Mouse (Mus musculus) gastrocnemius, postnatal 10 days (tissue): ENCODE results near the gene Got1. TPM values are rescaled to one million over a fixed set of nuclear protein-coding genes. Genes with fewer than 3 reads are reported as not detected.

Experiments
- DNase-seq: peaks from one replicate; pipeline ENCODE4 v3.0.0; 2021; ENCODE audit warnings: mixed read lengths
- total RNA-seq, 2 experiments: library from RNA; stranded (reverse); gene quantifications; 2 replicates each; pipeline ENCODE4 v1.2.3; 2021

Got1 gene
- total RNA-seq, 2 experiments from 2014 or later = 152 to 177 TPM

- no peak for DNase-seq
These were observed 43.9 kb downstream of the Got1 start for GRCm38 (mm10) chr19:43480512-43480911.

- DNase-seq = no peak
These were observed 45.0 kb downstream of the Got1 start for GRCm38 (mm10) chr19:43479431-43479830.

GRCm38 (mm10) chr19:43478891-43479290 is 45.5 kb downstream of the Got1 start:
- DNase-seq = peak; percentile 62

DNA sequence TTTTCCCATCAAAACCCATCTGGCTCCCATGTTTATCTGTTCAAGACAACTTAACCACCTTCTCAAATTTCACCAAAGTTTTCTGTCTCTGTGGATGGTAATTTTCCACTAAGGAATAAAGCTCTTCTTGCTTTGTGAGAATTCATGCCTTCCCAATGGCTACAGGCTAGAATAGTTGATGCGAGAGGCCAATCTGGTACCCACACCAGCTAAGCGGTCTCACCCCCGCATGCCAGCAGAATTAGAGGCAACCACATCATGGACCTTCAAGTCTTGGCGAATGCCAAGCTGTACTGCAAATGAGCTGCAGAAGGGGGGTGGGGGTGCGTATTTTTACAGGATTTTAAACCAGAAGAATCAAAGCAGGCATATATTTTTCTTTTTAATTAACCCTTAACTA is 47.0 kb downstream of the Got1 start:
- no peak for DNase-seq

- no peak for DNase-seq
These were observed 48.3 kb downstream of the Got1 start for GRCm38 (mm10) chr19:43476063-43476462.

DNA sequence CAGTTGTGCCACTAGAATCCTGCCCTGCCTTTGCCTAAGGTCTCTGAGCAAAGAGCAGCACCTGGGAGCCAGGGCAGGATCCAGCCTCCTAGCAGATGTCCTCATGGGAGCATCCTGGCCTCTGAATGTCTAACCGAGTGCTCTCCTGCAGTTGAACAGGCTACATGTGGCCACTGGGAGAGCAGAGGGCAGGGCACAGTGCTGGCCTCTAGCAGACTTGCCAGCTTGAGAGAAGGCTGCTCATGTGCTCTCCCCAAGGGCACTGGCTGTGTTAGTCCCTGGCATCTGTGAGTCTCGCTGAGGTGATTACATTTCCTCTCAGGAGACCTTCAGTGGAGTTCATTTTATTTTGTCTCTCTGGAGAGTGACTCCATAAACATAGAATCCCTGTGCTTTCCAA is 48.8 kb downstream of the Got1 start:
- DNase-seq = no peak

DNA sequence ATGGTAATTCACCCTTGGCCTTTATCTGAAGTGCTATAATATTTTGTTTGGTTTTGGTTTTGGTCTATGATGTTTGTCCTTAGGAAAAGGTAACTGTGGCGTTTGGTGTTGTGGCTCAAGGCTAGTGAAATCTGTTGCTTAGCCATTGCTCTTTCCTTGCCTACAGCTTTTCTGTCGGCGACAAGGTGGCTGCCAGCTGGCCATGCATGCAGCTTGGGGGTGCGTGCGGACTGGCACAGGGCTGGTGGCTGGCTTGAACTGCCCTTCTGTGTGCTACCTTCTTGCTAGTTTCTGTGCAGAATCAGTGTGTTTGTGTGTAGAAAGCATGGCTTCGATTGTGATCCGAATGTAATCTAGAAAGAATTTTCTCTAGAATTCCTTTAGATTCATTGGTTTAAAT is 51.6 kb downstream of the Got1 start:
- DNase-seq = no peak

GRCm38 (mm10) chr19:43472331-43472730 is 52.1 kb downstream of the Got1 start:
- no peak for DNase-seq

GRCm38 (mm10) chr19:43469333-43469732 is 55.1 kb downstream of the Got1 start:
- no peak for DNase-seq

DNA sequence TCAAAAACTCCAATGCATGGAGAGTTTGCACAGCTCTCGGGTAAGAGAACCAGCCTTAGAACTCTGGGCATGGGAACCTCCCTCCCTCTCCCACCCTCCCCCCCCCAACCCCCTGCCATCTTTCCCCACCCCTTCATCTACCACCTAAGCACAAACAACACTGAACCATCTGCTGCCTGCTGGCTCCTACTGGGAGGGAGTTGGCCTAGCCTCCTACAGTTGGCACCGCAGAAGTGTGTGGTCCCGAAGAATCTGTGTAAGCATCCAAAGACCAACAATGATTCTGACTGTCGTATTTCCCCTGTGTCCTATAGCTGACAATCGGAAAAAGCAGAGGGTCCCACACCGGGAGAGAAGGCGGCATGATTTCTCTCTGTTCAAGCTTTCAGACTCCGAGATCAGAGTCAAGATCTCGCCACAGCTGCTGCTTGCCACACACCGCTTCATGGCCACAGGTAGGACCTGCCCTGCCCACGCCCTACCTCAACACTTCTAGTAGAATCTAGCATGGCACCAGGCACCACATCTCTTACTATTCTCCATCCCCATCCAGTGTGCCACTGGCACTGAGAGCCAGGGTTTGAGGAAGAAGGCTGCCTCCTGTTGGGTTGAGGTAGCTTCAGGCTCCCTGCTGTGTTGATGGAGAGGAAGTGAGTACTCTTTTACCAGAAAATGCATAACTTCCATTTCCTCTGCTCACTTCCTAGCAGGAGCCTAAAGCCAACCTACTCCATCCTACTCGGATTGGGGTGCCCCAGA is 56.3 kb downstream of the Got1 start:
- DNase-seq = no peak

GRCm38 (mm10) chr19:43465601-43466255 is 58.7 kb downstream of the Got1 start:
- no peak for DNase-seq

- DNase-seq = no peak
These were observed 59.3 kb downstream of the Got1 start for GRCm38 (mm10) chr19:43465076-43465475.

DNA sequence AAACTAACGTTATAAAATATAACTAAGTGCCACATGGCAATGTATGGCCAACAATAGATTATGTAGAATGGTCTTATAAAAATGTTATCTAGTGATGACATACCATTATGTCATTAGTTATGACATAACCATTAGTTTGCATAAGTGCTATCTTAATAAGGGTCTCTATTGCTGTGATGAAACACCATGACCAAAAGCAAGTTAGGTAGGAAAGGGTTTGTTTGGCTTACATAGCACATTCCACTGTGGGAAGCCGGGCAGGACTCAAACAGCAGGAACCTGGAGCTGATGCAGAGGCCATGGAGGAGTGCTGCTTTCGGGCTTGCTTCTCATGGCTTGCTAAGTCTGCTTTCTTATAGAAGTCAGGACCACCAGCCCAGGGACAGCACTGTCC is 60.1 kb downstream of the Got1 start:
- no peak for DNase-seq

DNA sequence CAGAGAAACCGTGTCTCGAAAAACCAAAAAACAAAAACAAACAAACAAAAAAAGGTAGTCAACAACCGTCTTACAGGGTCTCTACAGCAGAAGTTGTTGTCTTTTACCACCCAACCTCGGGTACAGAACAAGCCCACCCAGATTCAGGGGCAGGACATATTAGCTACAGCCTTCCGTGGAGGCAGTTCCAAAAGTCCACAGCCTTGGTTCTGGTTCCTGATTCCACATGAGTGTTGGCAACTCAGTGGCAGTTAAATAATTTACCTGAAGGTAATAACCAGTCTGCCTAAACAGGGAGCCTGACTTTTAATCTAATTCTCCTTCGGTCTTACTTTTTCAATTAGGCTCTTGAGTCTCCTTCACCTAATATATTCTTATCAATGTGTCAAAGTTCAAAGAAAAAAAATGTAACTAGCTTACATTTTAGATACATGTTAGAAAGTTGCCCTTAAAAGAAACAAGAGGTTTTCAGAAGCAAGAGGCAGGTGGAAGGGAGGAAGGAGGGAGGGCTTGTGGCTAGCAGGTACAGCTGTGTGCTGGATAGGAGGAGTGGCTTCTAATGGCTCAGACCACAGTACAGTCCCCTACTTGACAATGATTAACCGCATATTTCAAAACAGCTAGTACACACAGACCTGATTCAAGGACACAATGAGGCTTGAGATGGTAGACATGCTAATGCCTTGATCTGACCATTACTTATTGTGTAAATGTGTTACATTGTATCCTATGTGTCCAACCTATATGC is 60.7 kb downstream of the Got1 start:
- no peak for DNase-seq

- DNase-seq = no peak
These were observed 62.3 kb downstream of the Got1 start for GRCm38 (mm10) chr19:43462141-43462540.

DNA sequence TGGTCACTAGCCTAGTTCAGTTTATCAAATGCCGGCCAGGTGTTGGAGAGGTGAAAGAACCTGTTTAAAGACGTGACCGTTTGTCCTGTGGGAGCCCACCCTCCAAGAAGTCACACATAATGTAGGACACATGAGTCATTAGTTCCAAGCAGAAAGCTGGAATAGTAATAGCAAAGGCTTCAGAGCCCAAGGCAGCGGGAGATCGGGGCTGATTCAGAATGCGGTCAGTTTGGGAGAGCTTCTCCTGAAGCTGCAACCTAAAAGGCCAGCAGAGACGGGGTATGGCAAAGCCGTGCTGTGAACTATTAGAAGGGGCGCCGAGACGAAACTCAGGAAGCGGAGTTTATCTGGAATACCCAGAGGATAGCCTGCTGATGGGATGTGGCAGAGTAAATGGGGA is 63.9 kb downstream of the Got1 start:
- no peak for DNase-seq

DNA sequence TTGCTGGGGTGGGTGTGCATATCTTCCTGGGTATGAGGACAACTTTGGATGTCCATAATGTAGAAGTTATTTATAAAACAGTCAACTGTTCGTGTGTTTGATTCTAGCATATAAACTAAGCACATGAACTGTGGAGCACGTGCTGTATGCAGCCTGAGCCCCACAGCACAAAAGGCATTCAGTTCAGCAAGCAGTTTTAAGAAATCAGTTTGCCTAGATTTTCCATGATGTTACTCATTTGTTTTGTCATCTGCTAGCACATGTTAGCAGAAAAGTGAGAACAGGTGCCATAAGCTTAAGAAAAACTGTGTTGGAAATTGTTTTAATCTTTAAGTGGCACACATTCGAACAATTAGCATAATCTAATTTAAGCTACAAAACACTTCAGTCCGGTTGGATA is 64.5 kb downstream of the Got1 start:
- DNase-seq = no peak

DNA sequence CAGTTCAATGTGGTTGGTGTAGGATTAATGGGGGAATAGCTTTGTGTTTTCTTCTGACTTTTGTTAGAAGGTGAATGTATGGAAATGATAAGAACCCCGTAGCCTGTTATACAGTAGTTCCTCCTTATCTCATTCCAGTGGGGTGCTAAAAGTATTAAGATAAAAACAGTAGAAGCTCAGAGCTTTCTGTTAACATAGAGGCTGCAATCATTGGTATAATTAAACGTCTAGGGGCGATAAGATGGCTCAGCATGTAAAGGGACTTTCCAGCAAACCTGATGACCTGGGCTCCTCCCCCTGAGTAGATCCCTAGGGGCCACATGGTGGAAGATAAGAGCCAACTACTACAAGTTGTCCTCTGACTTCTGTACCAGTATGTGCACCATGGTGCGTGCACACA is 71.4 kb downstream of the Got1 start:
- DNase-seq = no peak

- no peak for DNase-seq
These were observed 72.2 kb downstream of the Got1 start for GRCm38 (mm10) chr19:43452176-43452575.

DNA sequence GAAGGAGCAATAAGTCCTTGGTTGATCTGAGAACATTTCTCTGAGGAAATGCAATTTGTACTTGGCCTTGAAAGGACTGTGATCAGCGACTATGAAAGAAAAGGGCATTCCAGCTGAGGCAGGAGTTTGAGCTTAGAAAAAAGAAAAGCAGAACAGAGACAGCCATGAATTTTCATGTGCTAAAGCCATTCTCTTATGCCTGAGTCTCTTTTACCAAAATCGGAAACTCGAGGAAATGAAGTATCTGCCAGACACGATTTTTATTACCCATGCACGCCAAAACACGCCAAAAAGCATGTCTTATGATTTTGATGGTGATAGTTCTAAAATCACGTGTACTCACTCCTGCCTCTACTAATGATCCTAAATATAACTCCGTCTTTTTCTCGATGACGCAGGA is 72.8 kb downstream of the Got1 start:
- no peak for DNase-seq
